Mouse (Mus musculus): Measurements from ENCODE around the gene Zfp92. TPM values are rescaled to one million over a fixed set of nuclear protein-coding genes. Genes with fewer than 3 reads are reported as not detected.

Gene Zfp92
- polyA plus RNA-seq, 1 experiment, result not detected

- 25% methylated on average over 1 of the region's 1 CpGs for WGBS
These were observed 1.9 kb downstream of the Zfp92 start for GRCm38 (mm10) chrX:73412767-73413166.

GRCm38 (mm10) chrX:73430036-73430435 lies 19.1 kb downstream of the Zfp92 start:
- Histone ChIP-seq H3K27ac (ENCODE audit: control insufficient read depth, insufficient read depth, low read depth, low read length, poor library complexity) (no peak overlapping the region), H3K4me1 (ENCODE audit: control insufficient read depth, insufficient read depth, low read length) (no peaks in the 10 kb centered on the region), H3K4me3 (replicated peaks; ENCODE audit: control insufficient read depth, low read depth, low read length) (no peak overlapping the region)
- TF ChIP-seq CTCF (IDR thresholded peaks at IDR 0.05; ENCODE audit: control insufficient read depth, insufficient read depth, low read length), result no peak
- TF ChIP-seq POLR2A (IDR thresholded peaks at IDR 0.05; ENCODE audit: borderline replicate concordance, control insufficient read depth, low read depth, low read length), result no peak
- WGBS, result 83% methylated on average over 2 of the region's 2 CpGs

More at GRCm38 (mm10) chrX:73412767-73413166, 1.9 kb downstream of the Zfp92 start:
- Histone ChIP-seq H3K27ac (ENCODE audit: control insufficient read depth, insufficient read depth, low read depth, low read length, poor library complexity) (no peak overlapping the region), H3K4me3 (replicated peaks; ENCODE audit: control insufficient read depth, low read depth, low read length) (no peak overlapping the region), H3K4me1 (ENCODE audit: control insufficient read depth, insufficient read depth, low read length) (no peaks in the 10 kb centered on the region)
- TF ChIP-seq CTCF (IDR thresholded peaks at IDR 0.05; ENCODE audit: control insufficient read depth, insufficient read depth, low read length), result no peak
- no peak for TF ChIP-seq POLR2A (IDR thresholded peaks at IDR 0.05; ENCODE audit: borderline replicate concordance, control insufficient read depth, low read depth, low read length)

GRCm38 (mm10) chrX:73432850-73433249 lies 22.0 kb downstream of the Zfp92 start:
- TF ChIP-seq CTCF (IDR thresholded peaks at IDR 0.05; ENCODE audit: control insufficient read depth, insufficient read depth, low read length) (no peak), POLR2A (IDR thresholded peaks at IDR 0.05; ENCODE audit: borderline replicate concordance, control insufficient read depth, low read depth, low read length) (no peak)
- no peak overlapping the region for H3K27ac ChIP-seq (ENCODE audit: control insufficient read depth, insufficient read depth, low read depth, low read length, poor library complexity)
- WGBS, result 68% methylated on average over 5 of the region's 5 CpGs
- H3K4me1 ChIP-seq (ENCODE audit: control insufficient read depth, insufficient read depth, low read length), result no peaks in the 10 kb centered on the region
- H3K4me3 ChIP-seq (replicated peaks; ENCODE audit: control insufficient read depth, low read depth, low read length), result no peak overlapping the region

GRCm38 (mm10) chrX:73435252-73435651 lies 24.4 kb downstream of the Zfp92 start, which contains the start of gene Trex2:
Gene Trex2 (minus strand): TSS chrX:73435344.
- Histone ChIP-seq H3K4me3 (replicated peaks; ENCODE audit: control insufficient read depth, low read depth, low read length) (no peak within 1 kb of the TSS), H3K4me1 (ENCODE audit: control insufficient read depth, insufficient read depth, low read length) (no peaks in the 10 kb centered on the region), H3K27ac (ENCODE audit: control insufficient read depth, insufficient read depth, low read depth, low read length, poor library complexity) (no peak within 1 kb of the TSS)
- no peak for TF ChIP-seq CTCF (IDR thresholded peaks at IDR 0.05; ENCODE audit: control insufficient read depth, insufficient read depth, low read length)
- TF ChIP-seq POLR2A (IDR thresholded peaks at IDR 0.05; ENCODE audit: borderline replicate concordance, control insufficient read depth, low read depth, low read length), result no peak
- WGBS, result 88% methylated on average over 10 of the region's 11 CpGs

GRCm38 (mm10) chrX:73441428-73441827 lies 30.5 kb downstream of the Zfp92 start:
- 68% methylated on average over 2 of the region's 2 CpGs for WGBS
- Histone ChIP-seq H3K4me3 (replicated peaks; ENCODE audit: control insufficient read depth, low read depth, low read length) (no peak overlapping the region), H3K4me1 (ENCODE audit: control insufficient read depth, insufficient read depth, low read length) (no peaks in the 10 kb centered on the region), H3K27ac (ENCODE audit: control insufficient read depth, insufficient read depth, low read depth, low read length, poor library complexity) (no peak overlapping the region)
- TF ChIP-seq CTCF (IDR thresholded peaks at IDR 0.05; ENCODE audit: control insufficient read depth, insufficient read depth, low read length) (no peak), POLR2A (IDR thresholded peaks at IDR 0.05; ENCODE audit: borderline replicate concordance, control insufficient read depth, low read depth, low read length) (no peak)

- TF ChIP-seq POLR2A (IDR thresholded peaks at IDR 0.05; ENCODE audit: borderline replicate concordance, control insufficient read depth, low read depth, low read length), result no peak
- peak; percentile 78 for TF ChIP-seq CTCF (IDR thresholded peaks at IDR 0.05; ENCODE audit: control insufficient read depth, insufficient read depth, low read length)
These were observed 41.1 kb downstream of the Zfp92 start for GRCm38 (mm10) chrX:73451949-73452348.

GRCm38 (mm10) chrX:73458877-73459392 lies 48.0 kb downstream of the Zfp92 start, which contains the start of gene Haus7:
Gene Haus7 (minus strand): TSS chrX:73459044.
- TF ChIP-seq CTCF (IDR thresholded peaks at IDR 0.05; ENCODE audit: control insufficient read depth, insufficient read depth, low read length) (peak; percentile 44), POLR2A (IDR thresholded peaks at IDR 0.05; ENCODE audit: borderline replicate concordance, control insufficient read depth, low read depth, low read length) (0 out of 2 replicates have a peak, but pooled peaks have one; percentile 32)
- 16% methylated on average over 25 of the region's 26 CpGs for WGBS
- Histone ChIP-seq H3K27ac (ENCODE audit: control insufficient read depth, insufficient read depth, low read depth, low read length, poor library complexity) (no peak within 1 kb of the TSS), H3K4me1 (ENCODE audit: control insufficient read depth, insufficient read depth, low read length) (no peaks in the 10 kb centered on the region), H3K4me3 (replicated peaks; ENCODE audit: control insufficient read depth, low read depth, low read length) (peak within 1 kb of the TSS; percentile 96)

More at GRCm38 (mm10) chrX:73451949-73452348, 41.1 kb downstream of the Zfp92 start:
- Histone ChIP-seq H3K4me1 (ENCODE audit: control insufficient read depth, insufficient read depth, low read length) (no peaks in the 10 kb centered on the region), H3K4me3 (replicated peaks; ENCODE audit: control insufficient read depth, low read depth, low read length) (no peak overlapping the region), H3K27ac (ENCODE audit: control insufficient read depth, insufficient read depth, low read depth, low read length, poor library complexity) (no peak overlapping the region)
- 35% methylated on average over 2 of the region's 2 CpGs for WGBS

GRCm38 (mm10) chrX:73460792-73461191 lies 49.9 kb downstream of the Zfp92 start:
- no peaks in the 10 kb centered on the region for H3K4me1 ChIP-seq (ENCODE audit: control insufficient read depth, insufficient read depth, low read length)
- WGBS, result 78% methylated on average over 4 of the region's 4 CpGs
- no peak overlapping the region for H3K27ac ChIP-seq (ENCODE audit: control insufficient read depth, insufficient read depth, low read depth, low read length, poor library complexity)
- TF ChIP-seq CTCF (IDR thresholded peaks at IDR 0.05; ENCODE audit: control insufficient read depth, insufficient read depth, low read length) (no peak), POLR2A (IDR thresholded peaks at IDR 0.05; ENCODE audit: borderline replicate concordance, control insufficient read depth, low read depth, low read length) (no peak)
- no peak overlapping the region for H3K4me3 ChIP-seq (replicated peaks; ENCODE audit: control insufficient read depth, low read depth, low read length)
